Mouse (Mus musculus) embryonic fibroblast, embryonic 13.5 days (primary cell): ENCODE measurements around the gene Stpg3.

Source experiments
- CTCF ChIP-seq: IDR thresholded peaks from 2 replicates; pipeline ENCODE4 v1.5.1; 2011; ENCODE audit warnings: mild to moderate bottlenecking, control low read depth, low read length, moderate library complexity, borderline replicate concordance; ENCODE audit not compliant: insufficient read depth
- POLR2A ChIP-seq: IDR thresholded peaks from 2 replicates; pipeline ENCODE4 v1.6.1; 2011; ENCODE audit warnings: low read depth, mild to moderate bottlenecking, control low read depth, low read length, moderate library complexity

DNA sequence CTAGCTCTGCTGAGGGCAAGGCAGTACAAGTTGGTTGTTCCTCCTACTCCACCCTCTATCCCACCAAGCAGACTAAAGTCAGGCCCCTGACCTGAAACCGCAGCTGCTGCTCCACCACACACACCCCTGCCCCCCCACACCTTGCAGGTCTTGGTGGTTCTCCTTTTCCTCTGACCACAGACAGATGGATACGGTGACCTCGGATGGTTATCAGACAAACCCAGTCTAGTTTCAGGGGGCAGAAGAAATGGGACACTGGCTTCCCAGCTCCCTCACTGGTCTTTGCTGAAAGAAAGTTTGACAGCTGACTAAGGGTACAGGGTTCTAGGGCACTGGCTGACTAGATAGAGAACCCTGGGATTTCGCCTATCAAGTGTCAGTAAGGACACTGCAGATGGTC lies 19.0 kb upstream of the Stpg3 start:
- no peak for TF ChIP-seq CTCF
- no peak for TF ChIP-seq POLR2A
